Mouse (Mus musculus): ENCODE data around the gene Klhl32. TPM values are rescaled to one million over a fixed set of nuclear protein-coding genes. Genes with fewer than 3 reads are reported as not detected.

Gene Klhl32
- polyA plus RNA-seq, 1 experiment from 2014 or later: 13.1 TPM

DNA sequence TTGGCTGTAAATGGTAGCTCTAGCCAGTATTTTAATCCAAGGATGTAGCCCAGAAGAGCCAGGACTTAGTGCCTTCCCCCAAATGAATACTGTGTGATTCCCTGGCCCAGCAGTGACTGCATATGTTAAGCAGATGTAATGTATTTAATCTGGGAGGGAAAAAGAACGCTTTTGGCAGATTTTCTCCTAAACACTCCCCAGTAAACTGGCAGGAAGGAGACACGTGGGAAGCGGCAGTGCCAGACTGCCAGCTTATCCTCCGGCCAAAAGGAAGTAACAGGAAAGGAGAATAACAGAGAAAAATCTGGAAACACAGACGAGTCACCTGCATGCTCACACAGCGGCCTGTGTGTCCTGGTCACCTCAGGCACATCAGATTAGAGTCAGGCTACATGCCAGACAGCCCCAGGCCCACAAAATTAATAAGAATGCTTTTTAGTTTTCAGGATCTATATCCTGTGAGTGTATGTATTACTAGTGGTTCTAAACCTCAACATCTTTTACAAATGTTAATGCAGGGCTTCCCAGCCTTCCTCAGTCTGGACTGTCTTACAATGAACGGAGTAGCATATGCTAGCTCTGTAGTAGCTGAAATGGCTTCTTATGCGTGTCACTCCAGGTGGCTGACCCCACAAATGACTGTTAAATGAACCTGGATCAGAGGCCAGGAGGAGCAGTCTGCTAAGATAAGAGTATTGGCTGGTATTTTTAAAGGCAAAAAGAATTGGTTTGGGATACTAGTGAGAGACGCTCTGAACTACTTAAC is 229.3 kb downstream of the Klhl32 start:
- Histone ChIP-seq H3K36me3 (no peaks in the 10 kb centered on the region), H3K27me3 (no peaks in the 10 kb centered on the region), H3K9ac (no peak overlapping the region), H3K4me3 (no peak overlapping the region), H3K4me2 (replicated peaks) (no peak overlapping the region), H3K27ac (no peak overlapping the region), H3K9me3 (replicated peaks) (no peaks in the 10 kb centered on the region), H3K4me1 (no peaks in the 10 kb centered on the region)
- WGBS: 79% methylated on average over 9 of the region's 9 CpGs
- ATAC-seq (ENCODE audit: low FRiP score): no peak

DNA sequence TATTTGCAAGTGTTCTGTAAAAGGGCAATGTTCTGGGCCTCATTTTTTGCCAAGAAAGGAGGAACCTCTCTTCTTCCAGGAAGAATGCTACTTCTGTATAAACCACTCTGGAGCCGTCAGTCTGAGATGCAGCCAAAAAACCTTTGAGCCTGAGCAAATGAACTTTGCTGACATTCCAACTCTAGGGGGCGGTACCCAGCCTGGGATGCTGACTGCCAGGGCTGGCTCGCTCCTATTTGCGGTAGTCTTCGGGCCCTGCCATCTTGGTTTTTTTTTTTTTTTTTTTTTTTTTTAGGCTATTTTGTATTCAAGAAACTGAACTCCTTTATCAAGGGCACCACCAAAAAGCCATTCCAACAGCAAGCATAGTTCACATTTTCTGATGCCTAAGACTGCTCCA is 230.5 kb downstream of the Klhl32 start:
- H3K27me3 ChIP-seq: no peaks in the 10 kb centered on the region
- no peak overlapping the region for H3K4me3 ChIP-seq
- H3K9ac ChIP-seq: no peak overlapping the region
- no peaks in the 10 kb centered on the region for H3K4me1 ChIP-seq
- no peaks in the 10 kb centered on the region for H3K9me3 ChIP-seq (replicated peaks)
- no peaks in the 10 kb centered on the region for H3K36me3 ChIP-seq
- 85% methylated on average over 5 of the region's 5 CpGs for WGBS
- H3K27ac ChIP-seq: no peak overlapping the region
- no peak overlapping the region for H3K4me2 ChIP-seq (replicated peaks)
- no peak for ATAC-seq (ENCODE audit: low FRiP score)

DNA sequence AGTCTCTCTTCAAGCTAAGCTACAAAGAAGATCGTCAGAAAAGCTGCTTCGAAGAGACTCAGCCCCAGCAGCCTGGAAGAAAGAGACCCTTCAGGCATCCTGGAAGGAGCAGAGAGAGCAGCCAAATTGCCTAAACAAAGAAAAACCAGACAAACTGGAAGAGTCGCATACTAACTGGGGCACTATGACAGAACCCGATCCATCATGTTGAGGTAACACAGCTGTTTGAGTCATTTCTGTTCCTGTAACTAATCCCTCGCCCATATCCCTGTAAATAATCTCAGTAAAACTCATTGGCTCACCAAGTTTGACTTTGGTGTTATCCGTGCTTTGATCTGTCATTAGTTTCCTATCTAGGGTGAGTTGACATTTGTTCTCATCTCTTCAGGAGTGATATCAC is 230.9 kb downstream of the Klhl32 start:
- Histone ChIP-seq H3K27ac (no peak overlapping the region), H3K4me3 (no peak overlapping the region), H3K36me3 (no peaks in the 10 kb centered on the region), H3K4me2 (replicated peaks) (no peak overlapping the region), H3K9ac (no peak overlapping the region), H3K27me3 (no peaks in the 10 kb centered on the region), H3K9me3 (replicated peaks) (no peaks in the 10 kb centered on the region), H3K4me1 (no peaks in the 10 kb centered on the region)
- no peak for ATAC-seq (ENCODE audit: low FRiP score)
- WGBS: 80% methylated on average over 6 of the region's 6 CpGs

DNA sequence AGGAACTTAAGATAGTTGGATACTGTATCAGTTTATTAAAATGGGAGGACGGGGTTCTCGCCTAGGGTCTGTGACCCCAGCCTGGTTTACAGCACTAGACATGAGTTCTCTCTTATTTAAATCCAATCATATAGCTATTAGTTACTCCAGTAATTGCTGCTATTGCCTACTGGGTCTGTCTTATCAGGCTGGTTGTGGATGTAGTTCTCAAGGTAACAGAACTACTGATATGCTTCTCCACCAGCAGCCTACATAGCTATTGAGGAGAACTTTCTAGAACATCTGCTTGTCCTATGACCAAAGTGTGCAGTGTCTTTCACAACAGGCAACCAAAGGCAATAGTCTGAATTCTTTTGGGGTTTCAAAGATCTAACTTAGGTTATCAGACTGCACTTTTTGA is 241.4 kb downstream of the Klhl32 start:
- 98% methylated on average over 2 of the region's 2 CpGs for WGBS
- H3K9ac ChIP-seq: no peak overlapping the region
- no peaks in the 10 kb centered on the region for H3K36me3 ChIP-seq
- no peak overlapping the region for H3K27ac ChIP-seq
- H3K9me3 ChIP-seq (replicated peaks): no peaks in the 10 kb centered on the region
- ATAC-seq (ENCODE audit: low FRiP score): no peak
- H3K4me3 ChIP-seq: no peak overlapping the region
- no peaks in the 10 kb centered on the region for H3K27me3 ChIP-seq
- H3K4me1 ChIP-seq: no peaks in the 10 kb centered on the region
- H3K4me2 ChIP-seq (replicated peaks): no peak overlapping the region

DNA sequence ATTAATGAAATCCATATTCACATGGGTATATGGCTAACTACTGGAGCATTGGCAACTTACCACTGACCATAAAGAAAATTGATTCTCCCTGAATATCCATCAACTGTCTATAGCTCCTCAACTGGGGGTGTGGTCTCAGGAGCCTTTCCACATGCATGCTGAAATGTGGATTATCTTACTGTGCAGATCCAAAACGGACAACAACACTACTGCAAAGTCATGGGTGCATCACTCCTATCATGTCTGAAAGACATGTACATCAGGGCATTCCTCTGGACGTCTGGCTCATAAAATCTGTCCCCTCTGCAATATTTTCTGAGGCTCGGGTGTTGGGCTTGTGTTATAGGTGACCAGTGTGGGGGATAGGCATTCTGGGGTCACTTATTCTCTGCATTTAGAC is 241.8 kb downstream of the Klhl32 start:
- Histone ChIP-seq H3K4me2 (replicated peaks) (no peak overlapping the region), H3K36me3 (no peaks in the 10 kb centered on the region), H3K27me3 (no peaks in the 10 kb centered on the region), H3K9me3 (replicated peaks) (no peaks in the 10 kb centered on the region), H3K27ac (no peak overlapping the region), H3K4me3 (no peak overlapping the region), H3K4me1 (no peaks in the 10 kb centered on the region), H3K9ac (no peak overlapping the region)
- no peak for ATAC-seq (ENCODE audit: low FRiP score)
- WGBS: 90% methylated on average over 3 of the region's 3 CpGs

DNA sequence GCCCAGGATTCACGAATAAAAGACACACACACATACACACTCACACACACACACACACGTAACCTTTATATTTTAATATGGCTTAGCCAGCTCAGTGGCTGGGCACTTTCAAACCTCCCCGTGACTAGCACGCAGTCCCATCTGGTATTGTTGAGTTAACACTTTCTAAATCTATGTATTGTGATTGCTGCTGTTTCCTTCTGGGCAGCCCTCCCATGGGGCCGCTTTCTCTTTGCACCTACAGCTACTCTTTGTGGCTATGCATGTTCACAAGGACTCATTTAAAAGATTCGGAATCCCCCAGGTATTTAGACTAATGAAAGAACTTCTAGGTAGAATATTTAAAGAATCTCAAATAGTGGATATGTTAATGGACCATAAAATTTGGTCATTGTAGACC is 249.2 kb downstream of the Klhl32 start:
- H3K4me2 ChIP-seq (replicated peaks): no peak overlapping the region
- no peaks in the 10 kb centered on the region for H3K27me3 ChIP-seq
- no peak overlapping the region for H3K4me3 ChIP-seq
- 95% methylated on average over 6 of the region's 6 CpGs for WGBS
- no peak for ATAC-seq (ENCODE audit: low FRiP score)
- H3K27ac ChIP-seq: no peak overlapping the region
- H3K36me3 ChIP-seq: peaks cover 20% of the 10 kb centered on the region; the same call in 1 of the 2 replicates
- H3K9me3 ChIP-seq (replicated peaks): no peaks in the 10 kb centered on the region
- H3K4me1 ChIP-seq: no peaks in the 10 kb centered on the region
- H3K9ac ChIP-seq: no peak overlapping the region

DNA sequence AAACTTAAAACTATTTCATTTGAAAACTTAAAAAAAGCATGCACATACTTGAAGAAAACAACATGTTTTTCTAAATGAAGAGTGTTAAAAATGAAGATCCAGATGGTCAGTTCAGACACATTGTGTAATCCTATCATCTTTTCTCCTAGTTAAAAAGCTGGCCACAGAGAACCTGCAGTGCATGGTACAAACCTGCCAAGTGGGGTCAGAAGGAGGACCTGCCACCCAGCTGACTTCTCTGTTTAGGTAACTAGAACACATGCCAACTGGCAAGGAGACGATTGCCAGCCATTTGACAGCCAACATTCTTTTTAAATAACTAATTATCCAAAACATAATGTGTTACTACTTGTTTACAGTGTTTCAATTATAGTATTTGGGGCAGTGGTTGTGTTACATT is 252.3 kb downstream of the Klhl32 start:
- Histone ChIP-seq H3K36me3 (peaks cover 20% of the 10 kb centered on the region; the same call in 1 of the 2 replicates), H3K27me3 (no peaks in the 10 kb centered on the region), H3K9ac (no peak overlapping the region), H3K27ac (no peak overlapping the region), H3K4me3 (no peak overlapping the region), H3K9me3 (replicated peaks) (no peaks in the 10 kb centered on the region), H3K4me2 (replicated peaks) (no peak overlapping the region), H3K4me1 (no peaks in the 10 kb centered on the region)
- ATAC-seq (ENCODE audit: low FRiP score): no peak
- 90% methylated on average over 1 of the region's 1 CpGs for WGBS

DNA sequence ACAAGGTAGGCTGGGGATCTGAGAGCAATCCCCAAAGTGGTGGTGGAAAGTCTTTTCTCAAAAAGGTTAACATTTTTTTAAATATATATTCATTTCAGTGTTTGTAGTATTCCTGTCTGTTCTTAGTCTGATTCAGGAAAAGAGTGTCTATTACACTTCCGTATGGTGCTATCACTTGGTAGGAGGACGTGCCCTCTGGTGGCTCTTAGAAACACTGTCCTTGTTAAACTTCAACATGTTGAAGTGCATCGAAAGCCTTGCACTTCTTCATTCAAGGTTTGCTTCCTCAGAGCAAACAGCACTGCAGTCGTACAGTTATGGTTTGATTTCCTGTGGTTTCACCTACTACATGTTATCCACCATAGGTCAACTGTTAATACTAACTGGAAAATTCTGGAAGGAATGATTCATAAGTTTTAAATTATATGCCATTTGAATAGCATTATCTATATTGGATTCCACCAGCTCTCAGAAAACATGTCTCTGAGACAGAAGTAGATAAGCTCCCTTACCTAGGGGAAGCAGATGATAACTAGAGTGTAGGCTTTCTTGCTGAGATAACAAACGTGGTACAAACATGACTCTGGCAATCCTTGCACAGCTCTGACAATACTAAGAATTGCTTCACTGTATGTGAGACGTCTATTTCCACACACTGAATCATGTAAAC is 253.8 kb downstream of the Klhl32 start:
- Histone ChIP-seq H3K4me1 (no peaks in the 10 kb centered on the region), H3K4me3 (no peak overlapping the region), H3K36me3 (peaks cover 15% of the 10 kb centered on the region; the same call in 1 of the 2 replicates), H3K4me2 (replicated peaks) (no peak overlapping the region), H3K9me3 (replicated peaks) (no peaks in the 10 kb centered on the region), H3K27ac (no peak overlapping the region), H3K9ac (no peak overlapping the region), H3K27me3 (no peaks in the 10 kb centered on the region)
- 94% methylated on average over 6 of the region's 6 CpGs for WGBS
- no peak for ATAC-seq (ENCODE audit: low FRiP score)

DNA sequence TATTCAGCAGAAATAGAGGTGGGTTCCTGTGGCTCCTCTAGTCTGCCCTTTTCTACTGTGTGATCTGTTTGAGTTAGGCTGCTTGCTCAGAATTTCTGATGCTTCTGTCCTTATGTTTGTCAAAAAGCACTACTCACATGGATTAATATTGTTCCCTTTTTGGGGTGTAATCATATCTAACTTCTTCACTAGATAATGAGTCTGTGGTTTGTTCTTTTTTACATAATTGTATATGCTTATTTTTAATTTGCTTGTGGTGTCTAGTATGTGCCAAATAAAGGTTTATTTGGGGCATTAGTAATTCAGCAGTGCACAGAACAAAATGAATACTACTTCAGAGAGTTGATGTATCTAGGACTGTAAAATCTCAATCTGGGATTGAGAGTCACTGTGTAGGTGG is 256.1 kb downstream of the Klhl32 start:
- no peak overlapping the region for H3K9ac ChIP-seq
- H3K4me3 ChIP-seq: no peak overlapping the region
- no peak overlapping the region for H3K4me2 ChIP-seq (replicated peaks)
- no peaks in the 10 kb centered on the region for H3K27me3 ChIP-seq
- no peak overlapping the region for H3K27ac ChIP-seq
- ATAC-seq (ENCODE audit: low FRiP score): no peak
- H3K9me3 ChIP-seq (replicated peaks): no peaks in the 10 kb centered on the region
- no peaks in the 10 kb centered on the region for H3K4me1 ChIP-seq
- H3K36me3 ChIP-seq: peaks cover 6% of the 10 kb centered on the region; the same call in 1 of the 2 replicates

DNA sequence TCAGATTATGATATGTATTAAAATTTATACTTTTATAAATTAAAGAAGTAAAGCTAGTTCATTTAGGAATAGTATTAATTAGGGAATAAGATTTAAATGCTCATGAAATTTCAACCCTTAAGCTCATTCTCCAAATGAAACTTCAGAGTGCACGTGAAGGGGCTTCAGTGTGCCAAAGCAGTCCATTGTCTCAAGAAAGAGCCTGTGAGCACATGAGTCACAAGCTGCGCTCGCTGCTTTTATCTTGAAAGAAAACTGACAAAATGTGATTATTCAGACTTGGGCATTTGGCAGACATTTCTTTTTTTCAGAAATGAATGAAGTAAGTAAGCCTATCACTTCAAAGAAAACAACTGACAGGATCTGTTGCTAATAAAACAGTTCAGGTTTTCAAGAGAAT is 266.9 kb downstream of the Klhl32 start:
- Histone ChIP-seq H3K4me3 (no peak overlapping the region), H3K27me3 (no peaks in the 10 kb centered on the region), H3K4me1 (no peaks in the 10 kb centered on the region), H3K4me2 (replicated peaks) (no peak overlapping the region), H3K9ac (no peak overlapping the region), H3K36me3 (0 out of 2 replicates have a peak, but pooled peaks cover 3% of the 10 kb centered on the region), H3K9me3 (replicated peaks) (no peaks in the 10 kb centered on the region), H3K27ac (no peak overlapping the region)
- 79% methylated on average over 3 of the region's 3 CpGs for WGBS
- no peak for ATAC-seq (ENCODE audit: low FRiP score)

DNA sequence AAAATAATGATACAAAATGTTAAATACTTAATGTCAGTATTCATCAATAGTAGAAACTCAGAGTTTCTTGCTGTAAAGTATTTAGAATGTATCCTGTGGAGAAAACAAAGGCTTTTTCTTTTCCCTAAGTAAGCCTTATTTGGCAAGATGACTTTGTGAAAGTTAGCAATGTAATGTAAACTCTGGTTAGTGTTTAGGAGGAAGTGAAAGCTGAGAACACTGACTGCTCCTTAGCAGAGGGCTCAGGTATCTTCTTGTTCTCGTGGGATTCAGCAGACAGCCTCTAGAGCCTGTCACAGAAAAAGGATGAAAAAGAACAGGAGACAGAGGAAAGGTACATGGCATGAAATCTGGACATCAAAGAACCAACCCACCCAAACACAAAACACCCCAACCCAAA is 268.6 kb downstream of the Klhl32 start:
- H3K4me1 ChIP-seq: no peaks in the 10 kb centered on the region
- no peak overlapping the region for H3K4me2 ChIP-seq (replicated peaks)
- no peak for ATAC-seq (ENCODE audit: low FRiP score)
- no peak overlapping the region for H3K4me3 ChIP-seq
- H3K9ac ChIP-seq: no peak overlapping the region
- H3K27ac ChIP-seq: no peak overlapping the region
- 59% methylated on average over 1 of the region's 1 CpGs for WGBS
- H3K27me3 ChIP-seq: no peaks in the 10 kb centered on the region
- 0 out of 2 replicates have a peak, but pooled peaks cover 3% of the 10 kb centered on the region for H3K36me3 ChIP-seq
- H3K9me3 ChIP-seq (replicated peaks): no peaks in the 10 kb centered on the region

DNA sequence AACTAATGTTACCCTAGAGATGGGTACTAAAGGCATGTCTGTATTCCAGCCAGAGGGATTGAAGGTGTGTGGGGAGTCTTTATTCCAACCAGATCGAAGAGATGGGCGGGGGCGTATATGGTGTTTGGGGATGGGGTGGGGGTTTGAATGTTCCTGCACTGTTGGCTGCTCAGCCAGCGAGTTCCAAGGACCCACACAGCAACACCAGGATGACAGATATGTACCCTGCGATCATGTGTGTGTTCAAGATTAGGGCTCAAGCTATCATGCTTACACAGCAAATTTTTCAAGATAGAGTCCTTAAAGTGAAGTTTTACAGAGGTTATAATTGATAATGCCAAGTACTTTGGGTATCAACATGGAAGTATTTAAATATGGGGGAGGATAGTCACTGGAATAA is 273.3 kb downstream of the Klhl32 start:
- ATAC-seq (ENCODE audit: low FRiP score): no peak
- H3K9ac ChIP-seq: no peak overlapping the region
- no peaks in the 10 kb centered on the region for H3K9me3 ChIP-seq (replicated peaks)
- H3K36me3 ChIP-seq: no peaks in the 10 kb centered on the region
- H3K4me1 ChIP-seq: no peaks in the 10 kb centered on the region
- H3K4me3 ChIP-seq: no peak overlapping the region
- no peak overlapping the region for H3K4me2 ChIP-seq (replicated peaks)
- no peak overlapping the region for H3K27ac ChIP-seq
- no peaks in the 10 kb centered on the region for H3K27me3 ChIP-seq
- WGBS: 96% methylated on average over 5 of the region's 5 CpGs

DNA sequence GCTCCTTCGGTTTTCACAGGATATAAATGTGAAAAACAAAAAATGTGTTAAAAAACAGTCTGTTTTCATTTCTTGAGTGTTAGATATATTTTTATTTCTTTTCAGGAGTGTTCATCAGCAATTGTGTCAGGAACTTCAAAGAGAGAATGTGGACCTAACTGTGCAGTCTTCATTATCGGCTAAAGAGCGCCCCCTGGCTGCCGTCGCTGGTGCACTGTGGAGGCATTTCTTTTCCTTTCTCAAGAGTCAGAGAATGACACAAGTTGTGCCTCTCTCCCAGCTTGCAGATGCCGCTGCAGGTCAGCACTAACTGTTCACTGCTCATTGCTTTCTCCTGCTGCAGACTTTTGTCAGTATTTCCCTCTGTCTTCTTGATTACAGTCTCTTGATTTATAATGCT is 276.6 kb downstream of the Klhl32 start:
- Histone ChIP-seq H3K4me3 (no peak overlapping the region), H3K9ac (no peak overlapping the region), H3K4me2 (replicated peaks) (no peak overlapping the region), H3K9me3 (replicated peaks) (no peaks in the 10 kb centered on the region), H3K27ac (no peak overlapping the region), H3K36me3 (no peaks in the 10 kb centered on the region), H3K27me3 (no peaks in the 10 kb centered on the region), H3K4me1 (no peaks in the 10 kb centered on the region)
- peak; percentile 76 for ATAC-seq (ENCODE audit: low FRiP score)
- WGBS: 20% methylated on average over 6 of the region's 6 CpGs
